ENCODE assay signal across 15 mouse cellular contexts in the genomic region with DNA sequence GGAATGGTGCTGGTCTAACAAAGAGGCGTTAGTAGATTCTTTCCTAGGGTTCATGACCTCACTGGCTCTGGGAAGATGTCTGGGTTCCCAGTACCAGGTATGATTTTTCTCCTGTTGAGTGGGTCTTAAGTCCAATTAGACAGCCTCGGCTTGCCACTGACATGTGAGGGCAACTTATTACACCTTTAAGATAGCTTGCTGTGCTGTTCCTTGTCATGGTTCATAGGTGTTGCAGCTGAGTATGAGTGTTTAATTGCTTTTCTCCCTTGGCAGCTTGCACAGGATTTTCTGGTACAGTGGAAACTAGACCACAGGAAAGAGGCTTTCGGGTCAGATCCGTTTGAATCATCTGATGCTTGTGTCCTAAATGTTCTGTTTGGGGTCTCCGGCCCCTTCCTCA.
"Had no signal": no experiment of that assay in that cellular context is flagged by ENCODE, and none has a peak within 500 bp of the region (broad histone marks: within the 10 kb centered on the region; RNA-seq: fewer than 3 reads in every experiment).

No protein-coding gene starts in this region.

- H3K4me1 ChIP-seq: lung, embryonic 15.5 days; megakaryocyte, embryonic 14.5 days; midbrain, embryonic 15.5 days; neural tube, embryonic 12.5 days; stomach, embryonic 15.5 days had no signal

- H3K27ac ChIP-seq: lung, embryonic 15.5 days; macrophage; midbrain, embryonic 13.5 days; midbrain, embryonic 15.5 days; neural tube, embryonic 12.5 days; stomach, embryonic 15.5 days; stomach, postnatal 0 days had no signal

- H3K4me3 ChIP-seq: lung, embryonic 15.5 days; megakaryocyte, embryonic 14.5 days; midbrain, embryonic 13.5 days; midbrain, embryonic 15.5 days; neural tube, embryonic 12.5 days; stomach, embryonic 15.5 days had no signal

- DNase-seq: lung, adult 2 months; lung, postnatal 14 days; lung, postnatal 36 days; right cerebral cortex, postnatal 14 days; thymus, adult 2 months; thymus, postnatal 25 days; thymus, postnatal 4 days had no signal

- H3K27me3 ChIP-seq: lung, embryonic 15.5 days; megakaryocyte, embryonic 14.5 days; midbrain, embryonic 13.5 days; midbrain, embryonic 15.5 days; neural tube, embryonic 12.5 days; stomach, embryonic 15.5 days had no signal

- H3K36me3 ChIP-seq: lung, embryonic 15.5 days; midbrain, embryonic 13.5 days; midbrain, embryonic 15.5 days; neural tube, embryonic 12.5 days; stomach, embryonic 15.5 days had no signal
